Mouse (Mus musculus) MEL (cell line): ENCODE data around the gene Pde1a. TPM values are rescaled to one million over a fixed set of nuclear protein-coding genes. Genes with fewer than 3 reads are reported as not detected.

Source experiments
- DNase-seq: peaks from one replicate; pipeline ENCODE4 v3.0.0; 2011; ENCODE audit warnings: low read depth, low spot score
- H3K27ac ChIP-seq: 2 replicates; pipeline ENCODE4 v1.5.1; 2012; ENCODE audit warnings: low read depth, mild to moderate bottlenecking, control low read depth, low read length, moderate library complexity; ENCODE audit not compliant: control insufficient read depth
- H3K27me3 ChIP-seq, 2 experiments: fragments of 150-350 bp in 1 of 2; sonication (generic) in 1 of 2; 2 replicates each; pipeline ENCODE4 v1.6.1; 2012; ENCODE audit warnings: low read length in 2 of 2, mild to moderate bottlenecking in 2 of 2, improper control_type of control experiment in 1 of 2, moderate library complexity in 1 of 2; ENCODE audit not compliant: insufficient read depth in 2 of 2, control insufficient read depth in 1 of 2
- H3K36me3 ChIP-seq, 2 experiments: 2 replicates each; pipeline ENCODE4 v1.6.1; 2012 to 2014; ENCODE audit warnings: low read length in 2 of 2, improper control_type of control experiment in 1 of 2, inconsistent platforms in 1 of 2, mild to moderate bottlenecking in 1 of 2; ENCODE audit not compliant: insufficient read depth in 2 of 2, control insufficient read depth in 1 of 2
- H3K4me1 ChIP-seq, 2 experiments: fragments of 150-350 bp in 1 of 2; sonication (generic) in 1 of 2; 2 replicates each; pipeline ENCODE4 v1.6.1; 2012; ENCODE audit warnings: low read length in 2 of 2, improper control_type of control experiment in 1 of 2, mild to moderate bottlenecking in 1 of 2; ENCODE audit not compliant: insufficient read depth in 2 of 2, control insufficient read depth in 1 of 2
- H3K4me3 ChIP-seq, 2 experiments: fragments of 150-350 bp in 1 of 2; sonication (generic) in 1 of 2; 2 replicates each; pipeline ENCODE4 v1.5.1; 2012; ENCODE audit warnings: low read depth in 2 of 2, low read length in 2 of 2, mild to moderate bottlenecking in 2 of 2, moderate library complexity in 2 of 2, control low read depth in 1 of 2, improper control_type of control experiment in 1 of 2; ENCODE audit not compliant: control insufficient read depth in 1 of 2, insufficient read depth in 1 of 2
- H3K79me2 ChIP-seq: 2 replicates; pipeline ENCODE4 v1.6.1; 2012; ENCODE audit warnings: mild to moderate bottlenecking, low read length, moderate library complexity; ENCODE audit not compliant: control insufficient read depth, poor library complexity, insufficient read depth
- H3K9ac ChIP-seq: 2 replicates; pipeline ENCODE4 v1.6.1; 2012; ENCODE audit warnings: low read depth, mild to moderate bottlenecking, control low read depth, low read length, moderate library complexity; ENCODE audit not compliant: control insufficient read depth, poor library complexity, severe bottlenecking
- H3K9me3 ChIP-seq: fragments of 150-350 bp; sonication (generic); replicated peaks from 2 replicates; pipeline ENCODE4 v1.6.1; 2012; ENCODE audit warnings: mild to moderate bottlenecking, low read length, improper control_type of control experiment, moderate library complexity; ENCODE audit not compliant: insufficient read depth
- CHD1 ChIP-seq: IDR thresholded peaks from 2 replicates; pipeline ENCODE4 v1.6.1; 2012; ENCODE audit warnings: low read depth, mild to moderate bottlenecking, inconsistent platforms, low read length, improper control_type of control experiment
- CHD2 ChIP-seq: IDR thresholded peaks from 2 replicates; pipeline ENCODE4 v1.6.1; 2011; ENCODE audit warnings: low read length, improper control_type of control experiment
- EP300 ChIP-seq, 2 experiments: IDR thresholded peaks; 2 replicates each; pipeline ENCODE4 v1.6.1; 2011; ENCODE audit warnings: improper control_type of control experiment in 2 of 2, low read length in 2 of 2, low read depth in 1 of 2, mild to moderate bottlenecking in 1 of 2
- GABPA ChIP-seq: IDR thresholded peaks from 2 replicates; pipeline ENCODE4 v1.6.1; 2012; ENCODE audit warnings: low read depth, mild to moderate bottlenecking, inconsistent platforms, low read length, improper control_type of control experiment, moderate library complexity
- GATA1 ChIP-seq: IDR thresholded peaks from 2 replicates; pipeline ENCODE4 v1.6.1; 2011; ENCODE audit warnings: low read depth, low read length, improper control_type of control experiment
- MAFK ChIP-seq: IDR thresholded peaks from 2 replicates; pipeline ENCODE4 v1.6.1; 2011; ENCODE audit warnings: low read depth, mild to moderate bottlenecking, low read length, improper control_type of control experiment, borderline replicate concordance
- MAZ ChIP-seq: IDR thresholded peaks from 2 replicates; pipeline ENCODE4 v1.6.1; 2012; ENCODE audit warnings: low read depth, mild to moderate bottlenecking, inconsistent platforms, low read length, improper control_type of control experiment
- MYC ChIP-seq: IDR thresholded peaks from 2 replicates; pipeline ENCODE4 v1.6.1; 2011; ENCODE audit warnings: low read depth, mild to moderate bottlenecking, low read length, improper control_type of control experiment, moderate library complexity
- NELFE ChIP-seq: IDR thresholded peaks from 2 replicates; pipeline ENCODE4 v1.6.1; 2011; ENCODE audit warnings: low read depth, low read length, improper control_type of control experiment
- NRF1 ChIP-seq: IDR thresholded peaks from 2 replicates; pipeline ENCODE4 v1.6.1; 2014; ENCODE audit warnings: low read depth, mild to moderate bottlenecking, inconsistent platforms, low read length, improper control_type of control experiment, moderate library complexity; ENCODE audit not compliant: poor library complexity, insufficient read depth, severe bottlenecking
- POLR2A ChIP-seq, 2 experiments: IDR thresholded peaks; 2 replicates each; pipeline ENCODE4 v1.6.1; 2011 to 2012; ENCODE audit warnings: low read length in 2 of 2, mild to moderate bottlenecking in 2 of 2, control low read depth in 1 of 2, improper control_type of control experiment in 1 of 2, low read depth in 1 of 2, moderate library complexity in 1 of 2; ENCODE audit not compliant: control insufficient read depth in 1 of 2, insufficient read depth in 1 of 2, poor library complexity in 1 of 2
- POLR2AphosphoS2 ChIP-seq: IDR thresholded peaks from 2 replicates; pipeline ENCODE4 v1.6.1; 2011; ENCODE audit warnings: low read length, improper control_type of control experiment
- POLR2AphosphoS5 ChIP-seq: IDR thresholded peaks from 2 replicates; pipeline ENCODE4 v1.6.1; 2012; ENCODE audit warnings: low read depth, borderline replicate concordance, mild to moderate bottlenecking, inconsistent platforms, low read length, moderate library complexity, mixed read lengths
- RAD21 ChIP-seq: IDR thresholded peaks from 2 replicates; pipeline ENCODE4 v1.6.1; 2011; ENCODE audit warnings: mild to moderate bottlenecking, low read depth, low read length, improper control_type of control experiment
- SIN3A ChIP-seq: IDR thresholded peaks from 2 replicates; pipeline ENCODE4 v1.6.1; 2012; ENCODE audit warnings: low read length, improper control_type of control experiment, inconsistent platforms
- TAL1 ChIP-seq: IDR thresholded peaks from 2 replicates; pipeline ENCODE4 v1.6.1; 2012; ENCODE audit warnings: mild to moderate bottlenecking, inconsistent platforms, low read length, moderate library complexity, mixed read lengths
- UBTF ChIP-seq: IDR thresholded peaks from 2 replicates; pipeline ENCODE4 v1.6.1; 2012; ENCODE audit warnings: low read depth, mild to moderate bottlenecking, inconsistent platforms, low read length, improper control_type of control experiment, moderate library complexity, borderline replicate concordance; ENCODE audit not compliant: insufficient read depth
- USF1 ChIP-seq: IDR thresholded peaks from 2 replicates; pipeline ENCODE4 v1.6.1; 2014; ENCODE audit warnings: low read depth, mild to moderate bottlenecking, inconsistent platforms, low read length, improper control_type of control experiment, moderate library complexity
- ZC3H11A ChIP-seq: IDR thresholded peaks from 2 replicates; pipeline ENCODE4 v1.6.1; 2012; ENCODE audit warnings: low read depth, mild to moderate bottlenecking, inconsistent platforms, low read length, improper control_type of control experiment
- ZKSCAN1 ChIP-seq: IDR thresholded peaks from 2 replicates; pipeline ENCODE4 v1.6.1; 2012; ENCODE audit warnings: low read depth, mild to moderate bottlenecking, inconsistent platforms, low read length, improper control_type of control experiment, moderate library complexity
- ZMIZ1 ChIP-seq: IDR thresholded peaks from 2 replicates; pipeline ENCODE4 v1.6.1; 2012; ENCODE audit warnings: low read depth, mild to moderate bottlenecking, inconsistent platforms, low read length, improper control_type of control experiment, moderate library complexity
- polyA plus RNA-seq, 2 experiments: library from polyadenylated mRNA; stranded (reverse) in 1 of 2; unstranded in 1 of 2; fragments of >175 nt in 1 of 2; fragments of >200 nt in 1 of 2; gene quantifications; 2 replicates each; pipeline versions ENCODE4 v1.2.1 to v1.2.4; 2012; ENCODE audit warnings: low replicate concordance in 2 of 2, low read depth in 1 of 2; ENCODE audit not compliant: insufficient read length in 2 of 2, insufficient read depth in 1 of 2, missing spikeins in 1 of 2
- total RNA-seq: library from RNA; depleted of rRNA; stranded (reverse); fragments of 300-350 nt; gene quantifications from 2 replicates; pipeline ENCODE4 v1.2.3, GENCODE M21; 2012

Gene Pde1a
- total and polyA plus RNA-seq, 3 experiments: not detected

GRCm38 (mm10) chr2:79945898-79946675, 183.2 kb downstream of the Pde1a start:
- no peak for DNase-seq
- H3K27me3 ChIP-seq: peaks cover 0 to 2% of the 10 kb centered on the region in 2 experiments; a peak in 2 of 4 replicates
- no peaks in the 10 kb centered on the region for H3K79me2 ChIP-seq
- no peak overlapping the region for H3K9ac ChIP-seq
- no peaks in the 10 kb centered on the region for H3K36me3 ChIP-seq
- no peak overlapping the region for H3K4me3 ChIP-seq
- H3K27ac ChIP-seq: no peak overlapping the region
- H3K4me1 ChIP-seq: no peaks in the 10 kb centered on the region
- H3K9me3 ChIP-seq: no peaks in the 10 kb centered on the region
- TF ChIP-seq POLR2A (IDR thresholded peaks at IDR 0.05; ENCODE audit: control insufficient read depth in 1 of 2, insufficient read depth in 1 of 2, low read depth in 1 of 2, low read length in 2 of 2, poor library complexity in 1 of 2): no peak
- TF ChIP-seq ZMIZ1: no peak
- no peak for TF ChIP-seq RAD21
- TF ChIP-seq ZKSCAN1: no peak
- TF ChIP-seq UBTF: no peak
- no peak for TF ChIP-seq CHD1
- TF ChIP-seq MYC: no peak
- no peak for TF ChIP-seq MAFK
- TF ChIP-seq USF1: no peak
- TF ChIP-seq NRF1: no peak
- no peak for TF ChIP-seq GABPA
- no peak for TF ChIP-seq SIN3A
- TF ChIP-seq MAZ: no peak
- no peak for TF ChIP-seq EP300 (IDR thresholded peaks at IDR 0.05; ENCODE audit: low read depth in 1 of 2, low read length in 2 of 2)

DNA sequence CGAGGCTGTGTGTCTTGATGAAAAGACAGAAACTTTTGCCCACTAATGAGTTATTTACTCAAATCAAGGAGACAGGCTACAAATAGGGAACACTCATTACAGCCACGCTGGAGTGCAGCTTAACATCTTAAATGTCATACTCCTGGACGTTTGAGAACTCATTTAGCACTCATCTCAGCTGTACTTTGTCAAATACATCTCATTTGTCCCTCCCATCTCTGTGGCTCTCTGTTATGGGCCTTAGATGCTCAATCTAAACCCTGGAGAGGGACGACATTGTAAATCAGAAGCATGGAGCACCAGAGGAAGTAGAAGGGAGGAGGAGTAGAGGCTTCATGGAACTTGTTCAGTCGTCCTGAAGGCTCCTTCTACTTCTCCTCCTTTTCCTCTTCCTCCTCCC, 194.6 kb downstream of the Pde1a start:
- no peaks in the 10 kb centered on the region for H3K4me1 ChIP-seq
- peaks cover 1% of the 10 kb centered on the region; the same call in 1 of the 2 replicates for H3K79me2 ChIP-seq
- peaks cover 0 to 1% of the 10 kb centered on the region in 2 experiments; a peak in 3 of 4 replicates for H3K27me3 ChIP-seq
- H3K9me3 ChIP-seq: no peaks in the 10 kb centered on the region
- no peak for DNase-seq
- H3K9ac ChIP-seq: no peak overlapping the region
- no peaks in the 10 kb centered on the region for H3K36me3 ChIP-seq
- no peak overlapping the region for H3K4me3 ChIP-seq
- no peak for TF ChIP-seq GABPA
- no peak for TF ChIP-seq CHD2
- no peak for TF ChIP-seq GATA1
- no peak for TF ChIP-seq POLR2AphosphoS2
- no peak for TF ChIP-seq NELFE
- no peak for TF ChIP-seq MYC
- TF ChIP-seq TAL1: no peak
- no peak for TF ChIP-seq ZC3H11A
- TF ChIP-seq POLR2AphosphoS5: no peak
- H3K27ac ChIP-seq: no peak overlapping the region
